Mouse (Mus musculus) lung, postnatal 0 days (tissue): Measurements from ENCODE around the gene Eri3.

Source experiments
- CTCF ChIP-seq: IDR thresholded peaks from 2 replicates; pipeline ENCODE4 v1.5.1; 2016; ENCODE audit warnings: antibody characterized with exemption, mild to moderate bottlenecking
- EP300 ChIP-seq: IDR thresholded peaks from 2 replicates; pipeline ENCODE4 v1.6.1; 2016; ENCODE audit warnings: antibody characterized with exemption, mild to moderate bottlenecking, control low read depth

DNA sequence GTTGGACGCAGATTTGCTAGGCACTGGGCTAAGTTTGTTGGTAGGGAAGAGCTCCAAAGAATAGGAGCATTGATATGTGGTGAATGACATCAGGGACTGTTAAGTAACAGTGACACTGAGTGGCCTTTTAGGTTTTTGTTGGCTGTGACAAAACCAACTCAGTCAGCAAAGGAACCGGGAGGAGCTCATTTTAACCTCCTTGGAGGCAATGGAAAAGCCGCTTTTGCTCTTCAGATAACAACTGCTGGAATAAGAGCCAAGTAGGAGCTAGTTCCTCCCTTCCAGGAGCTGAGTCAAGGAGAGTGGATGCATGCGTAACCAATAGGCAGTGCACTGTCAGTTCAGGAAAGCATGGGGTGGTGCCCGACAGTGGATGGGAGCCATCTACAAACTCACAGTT, 20.8 kb downstream of the Eri3 start:
- TF ChIP-seq CTCF (no peak), EP300 (no peak)
